11 mouse cellular contexts compared by ENCODE assay signal in the genomic region with DNA sequence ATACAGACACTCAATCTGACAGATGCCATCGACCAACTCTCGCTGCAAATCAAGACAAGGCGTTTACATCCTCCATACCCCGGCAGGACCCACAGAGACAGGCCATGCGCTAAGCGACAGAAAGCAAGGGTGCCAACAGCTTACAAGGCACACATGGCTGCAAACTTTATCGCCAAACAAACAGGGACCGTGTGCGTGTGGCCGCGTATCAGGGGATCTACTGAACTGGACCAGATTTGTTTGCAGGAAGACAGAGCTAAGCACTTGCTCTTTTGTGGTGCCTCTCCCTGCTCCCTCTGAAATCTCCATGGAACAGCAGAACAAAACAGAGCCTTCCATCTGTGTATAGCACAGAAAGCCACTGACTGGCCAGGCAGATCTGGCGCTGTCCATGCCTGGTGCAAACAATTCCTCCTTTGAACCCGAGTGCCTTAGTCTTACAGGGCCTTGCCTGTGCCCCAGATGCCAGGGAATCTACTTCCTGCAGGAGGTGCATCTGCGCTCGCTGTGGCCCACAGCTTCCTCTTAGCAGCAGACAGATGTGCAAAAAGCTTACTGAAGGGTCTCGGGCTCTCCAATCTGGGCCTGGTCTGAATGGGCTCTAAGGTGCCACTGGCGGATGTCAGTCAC.
DNase-seq lines count a peak whose midpoint lies in the region; ATAC-seq and TF ChIP-seq lines count a peak whose summit lies in the region.
"Had no signal": no experiment of that assay in that cellular context is flagged by ENCODE, and none has a peak within 500 bp of the region (broad histone marks: within the 10 kb centered on the region; RNA-seq: fewer than 3 reads in every experiment).

No protein-coding gene starts in this region.

- peak; percentile 18 to 21 for DNase-seq in thymus, adult 18-20 months
- DNase-seq in right cerebral cortex, postnatal 4 days: no peak
- no peak for DNase-seq in right cerebral cortex, adult 18-20 months
- DNase-seq: embryo, embryonic 11 days; kidney, adult 18-20 months; lung, adult 2 months had no signal

- H3K9ac ChIP-seq in intestine, embryonic 15.5 days: no peak overlapping the region
- H3K9ac ChIP-seq in intestine, postnatal 0 days (ENCODE audit: low read depth, low read length): no peak overlapping the region

- no peaks in the 10 kb centered on the region for H3K27me3 ChIP-seq in intestine, embryonic 15.5 days (replicated peaks)
- no peaks in the 10 kb centered on the region for H3K27me3 ChIP-seq in intestine, postnatal 0 days (replicated peaks; ENCODE audit: control insufficient read depth, insufficient read depth, low read length)

- no peaks in the 10 kb centered on the region for H3K36me3 ChIP-seq in intestine, embryonic 15.5 days
- no peaks in the 10 kb centered on the region for H3K36me3 ChIP-seq in intestine, postnatal 0 days (ENCODE audit: control insufficient read depth, insufficient read depth)

- no peak overlapping the region for H3K4me2 ChIP-seq in intestine, embryonic 15.5 days (replicated peaks)
- H3K4me2 ChIP-seq in intestine, postnatal 0 days (replicated peaks; ENCODE audit: low read depth): no peak overlapping the region

- peaks cover 8% of the 10 kb centered on the region; the same call in 1 of the 2 replicates for H3K4me1 ChIP-seq in intestine, embryonic 15.5 days (replicated peaks)
- H3K4me1 ChIP-seq in intestine, postnatal 0 days (replicated peaks; ENCODE audit: control insufficient read depth, insufficient read depth, low read length): no peaks in the 10 kb centered on the region

- no peak overlapping the region for H3K4me3 ChIP-seq in intestine, embryonic 15.5 days (replicated peaks)
- no peak overlapping the region for H3K4me3 ChIP-seq in intestine, postnatal 0 days (ENCODE audit: low read depth, low read length)
- H3K4me3 ChIP-seq: left cerebral cortex, adult 2 months had no signal

- TF ChIP-seq CTCF in intestine, postnatal 0 days (IDR thresholded peaks at IDR 0.05; ENCODE audit: low read depth): no peak

- no peaks in the 10 kb centered on the region for H3K9me3 ChIP-seq in intestine, embryonic 15.5 days
- H3K9me3 ChIP-seq in intestine, postnatal 0 days (ENCODE audit: control insufficient read depth): no peaks in the 10 kb centered on the region

- 59% methylated on average over 17 of the region's 17 CpGs for WGBS in intestine, embryonic 15.5 days
- 63% methylated on average over 17 of the region's 17 CpGs for WGBS in intestine, postnatal 0 days

- 0 out of 2 replicates have a peak, but pooled peaks have one; percentile 44 for ATAC-seq in intestine, embryonic 15.5 days
- no peak for ATAC-seq in intestine, postnatal 0 days
- peak; percentile 6 for ATAC-seq in activated CD4-positive, CD25-positive, alpha-beta regulatory T cell, adult 4 months
- ATAC-seq in hematopoietic stem cell, adult 5-6 weeks (replicated peaks in 1 of 2; ENCODE audit: insufficient read depth in 1 of 2, low FRiP score in 2 of 2, low TSS enrichment in 1 of 2, low read depth in 1 of 2, poor library complexity in 2 of 2, severe bottlenecking in 2 of 2): peak; percentile 85

- no peak overlapping the region for H3K27ac ChIP-seq in intestine, embryonic 15.5 days
- no peak overlapping the region for H3K27ac ChIP-seq in intestine, postnatal 0 days (ENCODE audit: low read depth, low read length)
- H3K27ac ChIP-seq: left cerebral cortex, adult 2 months had no signal

Comparison
In these comparisons a context has a peak if more than half of its experiments do, and no peak if none do; other contexts are left out.
1. DNase-seq: peak in thymus, adult 18-20 months (2 of 2); none in right cerebral cortex, postnatal 4 days (single experiment) and right cerebral cortex, adult 18-20 months (single experiment).